Mouse (Mus musculus) stomach, postnatal 0 days (tissue): ENCODE data around the gene Dhodh.

Experiments used
- CTCF ChIP-seq: IDR thresholded peaks from 2 replicates; pipeline ENCODE4 v1.5.1; 2016; ENCODE audit warnings: antibody characterized with exemption, low read depth, mild to moderate bottlenecking, moderate library complexity
- EP300 ChIP-seq: optimal IDR thresholded peaks from 2 replicates; pipeline ENCODE3; 2016; ENCODE audit warnings: antibody characterized with exemption

GRCm38 (mm10) chr8:109608271-109609152 lies at the start of gene Dhodh:
- TF ChIP-seq CTCF: peak; percentile 45
- no peak for TF ChIP-seq EP300
